Mouse (Mus musculus) heart, embryonic 13.5 days (tissue): ENCODE results near the gene Sdc4. TPM values are rescaled to one million over a fixed set of nuclear protein-coding genes. Genes with fewer than 3 reads are reported as not detected.
A peak's percentile ranks its signal among the peaks of the same experiment; 100 is the strongest.

Experiments used
- ATAC-seq: fragments of 200-750 bp; cut with Nextera tagmentation; 2 replicates; pipeline ENCODE4 v1.8.0; 2017; ENCODE audit warnings: moderate TSS enrichment; ENCODE audit not compliant: insufficient number of reproducible peaks, low FRiP score, low TSS enrichment; ENCODE audit errors: extremely low read depth
- H3K27ac ChIP-seq: fragments of 300-500 bp; sonication (generic); replicated peaks from 2 replicates; pipeline ENCODE4 v1.5.1; 2015; ENCODE audit warnings: moderate library complexity, mild to moderate bottlenecking, inconsistent platforms
- H3K27me3 ChIP-seq: fragments of 300-500 bp; sonication (generic); replicated peaks from 2 replicates; pipeline ENCODE4 v1.6.1; 2015; ENCODE audit warnings: mild to moderate bottlenecking, inconsistent platforms
- H3K36me3 ChIP-seq: fragments of 300-500 bp; sonication (generic); 2 replicates; pipeline ENCODE4 v1.6.1; 2015; ENCODE audit warnings: mild to moderate bottlenecking, inconsistent platforms
- H3K4me1 ChIP-seq: fragments of 300-500 bp; sonication (generic); 2 replicates; pipeline ENCODE4 v1.6.1; 2015; ENCODE audit warnings: inconsistent platforms
- H3K4me2 ChIP-seq: fragments of 300-500 bp; sonication (generic); 2 replicates; pipeline ENCODE4 v1.6.1; 2015; ENCODE audit warnings: inconsistent platforms, mild to moderate bottlenecking, moderate library complexity
- H3K4me3 ChIP-seq: fragments of 300-500 bp; sonication (generic); 2 replicates; pipeline ENCODE4 v1.5.1; 2015; ENCODE audit warnings: moderate library complexity, mild to moderate bottlenecking, inconsistent platforms
- H3K9ac ChIP-seq: fragments of 300-500 bp; sonication (generic); 2 replicates; pipeline ENCODE4 v1.6.1; 2015; ENCODE audit warnings: inconsistent platforms, mild to moderate bottlenecking, moderate library complexity
- H3K9me3 ChIP-seq: fragments of 300-500 bp; sonication (generic); 2 replicates; pipeline ENCODE4 v1.6.1; 2016; ENCODE audit warnings: inconsistent platforms
- WGBS: fragments of 180-500 bp; shearing (Covaris S2); methylation state at CpG from one replicate; pipeline ENCODE4 v1.1.7; 2015; ENCODE audit warnings: mixed read lengths; 5-methylcytosine and 5-hydroxymethylcytosine counted together
- polyA plus RNA-seq: library from polyadenylated mRNA; unstranded; fragments of >200 nt; fragmentation: Nextera tagmentation; extraction: Ambion mirVana; gene quantifications from 2 replicates; pipeline ENCODE4 v1.2.1, GENCODE M21; 2015

The Sdc4 gene
- polyA plus RNA-seq: 36.6 and 46.5 TPM in 2 replicates

DNA sequence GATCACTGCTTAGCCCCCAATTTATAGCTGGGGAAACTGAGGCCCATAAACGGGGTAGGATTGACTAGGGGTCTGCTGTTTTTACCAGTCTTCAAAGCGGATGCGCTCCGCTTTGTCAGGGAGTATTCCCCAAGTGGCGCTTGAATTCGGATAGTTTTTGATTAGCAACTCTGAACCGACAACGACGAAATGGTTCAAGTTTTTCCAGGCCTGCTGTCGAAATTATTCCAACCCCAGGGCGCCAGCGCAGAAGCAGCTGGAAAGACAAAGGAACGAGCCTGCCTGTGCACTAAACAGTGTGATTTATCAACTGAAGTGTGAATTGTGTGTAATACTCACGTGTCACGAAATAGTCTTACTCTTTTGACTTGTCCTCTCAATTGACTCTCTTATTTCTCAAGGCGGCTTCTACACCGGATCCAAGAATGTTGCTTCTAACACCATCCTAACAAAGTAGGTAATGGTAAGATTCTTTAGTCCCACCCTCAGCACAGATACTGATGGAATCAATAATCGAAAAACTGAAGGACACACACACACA is at the start of gene Sdc4:
Sdc4 (minus strand) TSS at position 428 of the 541 bp plus-strand sequence.
- H3K9ac ChIP-seq: peak within 1 kb of the TSS; percentile 91
- H3K4me3 ChIP-seq: peak within 1 kb of the TSS; percentile 78
- no peaks in the 10 kb centered on the region for H3K9me3 ChIP-seq
- peak within 1 kb of the TSS; percentile 79 for H3K27ac ChIP-seq
- WGBS: 8% methylated on average over 18 of the region's 18 CpGs
- H3K4me1 ChIP-seq: peaks cover 46% of the 10 kb centered on the region
- no peak for ATAC-seq
- H3K36me3 ChIP-seq: no peaks in the 10 kb centered on the region
- peaks cover 7% of the 10 kb centered on the region; the same call in 1 of the 2 replicates for H3K27me3 ChIP-seq
- peak within 1 kb of the TSS; percentile 88 for H3K4me2 ChIP-seq

DNA sequence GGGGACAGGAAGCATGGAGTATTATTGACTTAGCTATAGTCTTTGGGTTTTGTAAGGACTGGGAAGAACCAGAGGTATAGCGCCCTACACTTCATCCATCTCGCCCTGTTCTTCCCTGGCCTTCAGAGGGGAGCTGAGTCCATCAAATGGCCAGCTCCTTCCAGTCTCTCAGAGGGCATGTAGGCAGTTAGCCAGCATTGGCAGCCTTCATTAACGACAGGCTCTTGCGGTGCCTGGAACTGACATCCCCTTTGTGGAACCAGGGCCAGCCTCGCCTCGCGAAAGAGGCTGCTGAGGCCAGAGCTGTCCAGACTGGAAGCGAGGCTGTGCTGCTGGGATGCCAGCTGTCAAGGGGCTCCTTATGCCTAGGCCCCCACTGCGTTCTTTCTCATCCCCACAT is 44.1 kb upstream of the Sdc4 start:
- ATAC-seq: no peak
- Histone ChIP-seq H3K9ac (0 out of 2 replicates have a peak overlapping the region, but pooled peaks have one; percentile 8), H3K9me3 (no peaks in the 10 kb centered on the region), H3K4me1 (peaks cover 18% of the 10 kb centered on the region), H3K4me3 (no peak overlapping the region), H3K4me2 (peak overlapping the region; percentile 99), H3K27ac (no peak overlapping the region), H3K36me3 (peaks cover 33% of the 10 kb centered on the region), H3K27me3 (peaks cover 21% of the 10 kb centered on the region)
- 64% methylated on average over 9 of the region's 9 CpGs for WGBS

DNA sequence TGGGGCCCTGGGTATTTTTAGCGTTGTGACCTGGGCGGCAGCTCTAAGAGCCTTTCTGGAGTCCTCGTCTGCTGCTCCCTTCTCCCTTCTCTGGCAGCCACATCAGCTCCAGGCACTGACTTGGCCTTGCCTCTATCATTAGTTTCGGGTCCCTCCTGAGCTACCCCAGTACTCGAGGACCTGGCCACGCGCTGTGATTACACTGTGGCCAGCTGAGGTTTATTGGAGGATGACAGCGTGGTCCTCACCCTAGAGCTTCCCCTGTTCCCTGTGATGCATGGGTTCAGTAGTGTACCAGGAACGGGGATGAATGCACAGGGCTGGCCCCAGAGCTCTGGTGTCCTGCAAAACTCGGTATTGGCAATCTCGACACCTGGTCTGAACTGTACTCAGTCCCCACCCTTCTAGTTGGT is 43.4 kb upstream of the Sdc4 start:
- 8% methylated on average over 11 of the region's 11 CpGs for WGBS
- H3K4me1 ChIP-seq: peaks cover 18% of the 10 kb centered on the region
- H3K27ac ChIP-seq: peak overlapping the region; percentile 73
- ATAC-seq: no peak; the same call in 1 of the 2 replicates
- peaks cover 33% of the 10 kb centered on the region for H3K36me3 ChIP-seq
- H3K9me3 ChIP-seq: no peaks in the 10 kb centered on the region
- H3K4me3 ChIP-seq: peak overlapping the region; percentile 79
- peak overlapping the region; percentile 87 for H3K9ac ChIP-seq
- H3K27me3 ChIP-seq: peaks cover 21% of the 10 kb centered on the region
- H3K4me2 ChIP-seq: peak overlapping the region; percentile 99

DNA sequence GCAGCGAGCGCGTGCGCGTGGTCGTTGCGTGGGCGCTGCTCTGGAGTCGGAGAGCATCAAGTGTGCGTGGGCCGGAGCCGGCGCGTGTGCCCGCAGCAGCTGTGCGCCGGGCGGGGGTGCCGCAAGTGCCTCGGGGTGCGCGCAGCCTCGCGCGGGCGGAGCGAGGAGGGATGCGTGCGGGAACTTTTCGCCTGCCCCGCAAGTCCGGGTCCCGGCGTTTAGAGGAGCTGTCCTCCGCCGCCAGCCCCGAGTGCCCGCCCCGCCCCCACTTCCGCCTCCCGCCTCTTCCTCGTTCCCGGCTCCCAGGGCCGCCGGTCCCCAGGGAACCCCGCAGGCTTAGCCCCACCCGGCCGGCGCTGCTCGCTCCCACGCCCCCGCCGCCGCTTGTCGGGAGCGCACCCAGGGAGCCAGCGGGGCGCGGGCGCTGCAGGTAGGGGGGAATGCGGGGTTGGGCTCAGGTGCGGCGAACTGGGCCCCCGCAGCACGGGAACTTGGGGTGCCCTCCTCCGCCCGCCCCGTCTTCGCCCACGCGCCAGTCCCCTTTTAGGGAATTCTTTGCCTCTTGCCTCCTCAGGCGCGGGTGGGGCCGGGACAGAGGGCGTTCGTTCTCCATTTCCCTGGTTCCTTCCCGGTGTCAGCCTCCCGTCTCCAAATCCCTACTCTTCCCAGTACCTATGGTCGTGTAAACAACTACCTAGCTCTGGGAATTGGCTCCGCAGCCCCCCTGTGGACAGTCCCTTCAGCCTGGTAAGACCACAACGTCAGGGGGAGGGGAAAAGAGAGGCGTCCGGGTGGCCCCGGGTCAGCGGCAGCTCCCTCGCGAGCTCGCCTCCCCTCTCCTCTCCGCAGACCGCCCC is 42.8 kb upstream of the Sdc4 start:
- H3K27ac ChIP-seq: peak overlapping the region; percentile 73
- H3K4me2 ChIP-seq: peak overlapping the region; percentile 99
- peak overlapping the region; percentile 79 for H3K4me3 ChIP-seq
- H3K27me3 ChIP-seq: peaks cover 21% of the 10 kb centered on the region
- ATAC-seq: peak; percentile 43; the same call in 1 of the 2 replicates
- peaks cover 18% of the 10 kb centered on the region for H3K4me1 ChIP-seq
- H3K9me3 ChIP-seq: no peaks in the 10 kb centered on the region
- H3K36me3 ChIP-seq: peaks cover 29% of the 10 kb centered on the region
- WGBS: 1% methylated on average over 79 of the region's 90 CpGs
- H3K9ac ChIP-seq: peak overlapping the region; percentile 87

DNA sequence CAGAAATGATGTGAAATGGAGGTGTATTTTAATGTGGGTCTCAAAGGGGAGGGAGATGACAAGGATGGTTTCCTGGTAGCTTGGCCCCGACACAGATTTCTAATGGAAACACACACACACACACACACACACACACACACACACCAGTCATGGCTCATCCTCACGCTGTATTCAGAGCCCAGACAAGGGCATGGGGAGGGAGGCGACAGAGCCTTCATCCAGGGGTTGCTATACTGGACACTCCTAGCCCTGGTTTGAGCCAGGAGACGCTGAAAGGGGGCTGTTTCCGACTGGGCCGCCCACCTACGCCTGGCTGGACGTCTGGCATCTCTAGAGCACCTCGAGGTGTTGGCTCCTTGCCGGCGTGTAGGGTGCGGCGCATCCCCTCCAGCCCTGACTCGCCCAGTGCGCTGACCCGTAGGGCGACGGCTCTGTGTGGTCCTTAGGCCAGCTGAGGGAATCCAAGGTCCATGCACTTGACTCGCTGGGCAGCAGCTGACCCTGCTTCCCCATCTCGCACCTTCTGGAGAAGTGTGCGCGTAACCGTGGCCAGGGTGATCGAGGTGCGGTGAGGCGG is 42.1 kb upstream of the Sdc4 start, which contains the start of gene Dbndd2:
Dbndd2 (plus strand) TSS at position 426 of the 577 bp plus-strand sequence.
- no peak for ATAC-seq
- Histone ChIP-seq H3K27ac (peak within 1 kb of the TSS; percentile 73), H3K27me3 (peaks cover 21% of the 10 kb centered on the region)

DNA sequence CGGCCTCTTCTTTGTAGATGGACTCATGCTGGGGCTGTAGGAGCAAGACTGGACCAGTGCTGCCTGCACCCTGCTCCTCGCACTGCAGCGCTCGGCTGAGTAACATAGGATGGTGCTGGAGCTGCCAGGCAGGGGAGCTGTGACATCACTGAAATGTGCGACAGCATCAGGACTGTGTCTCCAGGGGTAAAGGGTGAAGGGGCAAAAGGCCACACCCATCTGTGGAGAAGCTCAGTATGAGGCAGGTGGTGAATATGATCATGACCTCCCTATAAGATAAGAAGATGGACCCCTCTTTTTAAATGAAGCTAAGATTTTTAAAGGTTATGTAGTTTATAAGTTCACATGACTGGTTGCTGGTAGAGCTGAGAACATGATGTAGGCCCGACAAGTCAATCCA is 29.9 kb upstream of the Sdc4 start, which contains the start of gene Trp53tg5:
Trp53tg5 (minus strand) TSS at position 101 of the 400 bp plus-strand sequence.
- Histone ChIP-seq H3K4me1 (no peaks in the 10 kb centered on the region), H3K27ac (no peak within 1 kb of the TSS), H3K4me3 (no peak within 1 kb of the TSS), H3K9ac (no peak within 1 kb of the TSS), H3K9me3 (no peaks in the 10 kb centered on the region), H3K27me3 (no peaks in the 10 kb centered on the region), H3K4me2 (no peak within 1 kb of the TSS), H3K36me3 (peaks cover 17% of the 10 kb centered on the region)
- WGBS: 73% methylated on average over 6 of the region's 6 CpGs
- ATAC-seq: no peak

More for the DNA sequence above, 42.1 kb upstream of the Sdc4 start, which contains the start of gene Dbndd2:
- peaks cover 18% of the 10 kb centered on the region for H3K4me1 ChIP-seq
- peak within 1 kb of the TSS; percentile 99 for H3K4me2 ChIP-seq
- WGBS: under 1% methylated on average over 26 of the region's 26 CpGs
- no peaks in the 10 kb centered on the region for H3K9me3 ChIP-seq
- H3K4me3 ChIP-seq: peak within 1 kb of the TSS; percentile 79
- H3K9ac ChIP-seq: peak within 1 kb of the TSS; percentile 87
- peaks cover 24% of the 10 kb centered on the region for H3K36me3 ChIP-seq

DNA sequence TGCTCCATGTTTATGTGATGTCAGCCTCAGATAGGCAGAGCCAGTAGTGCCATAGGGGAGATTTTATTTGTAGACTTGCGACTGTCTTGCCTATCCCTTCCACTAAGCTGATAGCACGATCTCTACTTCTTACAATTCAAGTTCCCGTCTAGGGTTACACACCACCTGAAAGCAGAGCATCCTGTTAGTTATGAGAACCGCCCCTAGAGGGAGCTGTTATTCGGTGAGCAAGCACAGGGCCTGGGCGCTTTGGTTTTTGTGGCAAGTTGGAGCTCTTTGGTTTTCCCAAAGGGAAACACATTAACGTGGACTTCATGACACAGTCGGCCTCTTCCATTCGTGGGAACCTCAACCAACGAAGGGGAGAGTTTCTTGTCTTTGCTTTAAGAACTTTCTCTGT is 26.6 kb upstream of the Sdc4 start:
- no peak overlapping the region for H3K27ac ChIP-seq
- ATAC-seq: no peak
- no peaks in the 10 kb centered on the region for H3K27me3 ChIP-seq
- H3K9me3 ChIP-seq: no peaks in the 10 kb centered on the region
- no peak overlapping the region for H3K4me3 ChIP-seq
- H3K4me1 ChIP-seq: no peaks in the 10 kb centered on the region
- no peak overlapping the region for H3K9ac ChIP-seq
- H3K36me3 ChIP-seq: peaks cover 33% of the 10 kb centered on the region
- 27% methylated on average over 10 of the region's 10 CpGs for WGBS
- H3K4me2 ChIP-seq: no peak overlapping the region

DNA sequence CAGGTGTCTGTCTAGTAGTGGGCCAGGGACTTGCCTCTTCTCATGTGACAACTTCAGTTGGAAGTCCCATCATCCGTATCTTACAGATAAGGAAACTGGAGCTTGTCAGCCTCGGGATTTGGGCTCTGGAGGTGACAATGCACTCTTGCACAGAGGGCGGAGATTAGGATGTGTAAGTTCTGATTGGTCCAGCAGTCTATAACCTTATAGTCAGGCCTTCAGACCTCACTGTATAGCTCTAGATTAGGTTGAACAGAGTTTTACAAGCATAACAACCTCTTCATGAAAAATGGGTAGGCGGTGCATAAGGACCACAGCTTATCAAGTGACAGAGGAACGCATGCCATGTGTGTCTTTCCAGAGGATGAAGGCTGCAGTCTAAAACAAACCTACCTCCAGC is 23.1 kb upstream of the Sdc4 start:
- Histone ChIP-seq H3K27me3 (no peaks in the 10 kb centered on the region), H3K36me3 (peaks cover 48% of the 10 kb centered on the region), H3K9me3 (no peaks in the 10 kb centered on the region), H3K9ac (no peak overlapping the region), H3K27ac (no peak overlapping the region), H3K4me3 (no peak overlapping the region), H3K4me2 (no peak overlapping the region), H3K4me1 (peaks cover 8% of the 10 kb centered on the region)
- no peak for ATAC-seq
- WGBS: 59% methylated on average over 5 of the region's 5 CpGs

DNA sequence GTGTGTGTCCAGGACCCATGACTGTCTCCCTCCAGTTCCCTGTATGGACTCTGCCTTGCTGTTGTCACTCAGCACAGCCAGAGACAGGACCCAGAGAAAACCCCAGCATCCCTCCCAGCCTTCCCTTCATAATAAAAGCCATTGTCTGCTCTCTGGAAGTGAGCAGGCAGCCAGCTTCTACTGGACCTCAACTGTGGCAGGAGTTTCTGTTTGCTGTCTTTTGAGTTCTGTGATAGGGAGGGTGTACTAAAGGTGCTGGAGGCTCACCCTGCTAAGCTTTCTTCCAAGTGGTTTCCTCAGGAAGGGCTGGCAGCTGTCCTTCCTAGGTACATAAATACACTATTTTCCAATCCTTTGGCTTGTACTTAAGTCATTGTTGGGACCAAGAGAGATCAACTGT is 21.5 kb upstream of the Sdc4 start:
- Histone ChIP-seq H3K27me3 (no peaks in the 10 kb centered on the region), H3K27ac (no peak overlapping the region), H3K9me3 (no peaks in the 10 kb centered on the region), H3K9ac (no peak overlapping the region), H3K4me3 (no peak overlapping the region), H3K36me3 (peaks cover 48% of the 10 kb centered on the region), H3K4me1 (peaks cover 12% of the 10 kb centered on the region), H3K4me2 (no peak overlapping the region)
- ATAC-seq: no peak

DNA sequence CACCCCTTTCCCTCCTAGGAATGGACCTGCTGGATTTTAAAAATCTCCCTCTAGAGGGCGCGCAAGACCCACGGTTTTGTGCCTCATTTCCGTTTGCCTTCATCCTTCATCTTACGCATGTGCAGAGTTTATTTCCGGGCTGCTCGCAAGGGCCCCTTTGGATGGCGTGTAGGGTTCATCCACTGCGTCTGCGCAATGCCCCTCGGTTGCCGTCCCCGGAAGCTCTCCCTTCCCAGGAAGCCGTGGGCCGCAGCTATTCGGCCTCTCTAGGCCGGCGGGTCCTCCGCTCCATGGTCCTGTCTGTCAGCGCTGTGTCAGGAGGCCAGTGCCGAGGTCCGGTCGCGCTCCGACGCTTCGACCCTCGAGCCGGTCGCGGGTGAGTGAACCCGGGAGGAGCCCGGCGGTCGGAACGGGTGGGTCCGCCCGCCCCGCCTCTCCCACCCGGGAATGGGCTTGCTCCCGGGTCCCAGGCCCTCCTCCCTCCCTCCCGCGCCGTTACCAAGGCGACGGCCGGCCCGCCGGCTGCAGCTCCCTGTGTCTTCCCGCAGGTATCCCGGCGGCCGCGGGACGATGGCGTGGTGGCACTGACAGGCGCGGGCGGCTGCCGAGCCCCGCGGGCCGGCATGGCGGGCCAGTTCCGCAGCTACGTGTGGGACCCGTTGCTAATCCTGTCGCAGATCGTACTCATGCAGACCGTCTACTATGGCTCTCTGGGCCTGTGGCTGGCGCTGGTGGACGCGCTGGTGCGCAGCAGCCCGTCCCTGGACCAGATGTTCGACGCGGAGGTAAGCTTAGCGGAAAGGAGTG is 17.3 kb upstream of the Sdc4 start, which contains the start of gene Gm20458:
Gm20458 (plus strand) TSS at position 223 of the 807 bp plus-strand sequence.
- Histone ChIP-seq H3K4me2 (peak within 1 kb of the TSS; percentile 89), H3K9me3 (no peaks in the 10 kb centered on the region), H3K4me1 (peaks cover 24% of the 10 kb centered on the region), H3K9ac (peak within 1 kb of the TSS; percentile 88), H3K27me3 (no peaks in the 10 kb centered on the region), H3K4me3 (peak within 1 kb of the TSS; percentile 91), H3K27ac (peak within 1 kb of the TSS; percentile 66), H3K36me3 (peaks cover 32% of the 10 kb centered on the region)
- ATAC-seq: peak; percentile 94
- WGBS: under 1% methylated on average over 78 of the region's 79 CpGs
